Mouse (Mus musculus): ENCODE measurements at regions not wholly inside any gene's neighbourhood (a gene's known extent, or its start where the extent isn't known, plus 50 kb on each side); places are given as distances from the start of the nearest gene placed in this dataset.

DNA sequence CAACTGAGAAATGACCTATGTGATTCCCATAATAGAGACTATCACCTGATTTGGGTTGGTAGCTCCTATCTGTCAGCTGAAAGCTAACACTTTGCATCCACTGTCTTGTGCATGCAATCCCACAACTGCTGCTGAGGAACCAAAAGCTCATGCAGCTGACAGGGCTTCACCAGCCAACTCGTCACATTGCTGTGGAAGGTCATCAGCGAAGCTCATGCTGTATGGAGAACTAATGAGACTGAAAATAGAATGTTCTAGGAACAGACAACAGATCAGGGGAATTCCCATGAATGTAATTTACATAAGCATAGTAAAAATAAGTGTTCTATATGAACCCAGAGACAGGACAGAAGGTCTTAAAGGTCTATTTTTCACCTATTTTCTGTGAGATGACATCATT, 363.5 kb upstream of the Ptger4 start:
- Histone ChIP-seq H3K9ac (replicated peaks; ENCODE audit: low read length, poor library complexity, severe bottlenecking) (no peak overlapping the region), H3K27ac (ENCODE audit: low read depth, low read length) (no peak overlapping the region), H3K4me3 (ENCODE audit: low read depth, low read length) (no peak overlapping the region), H3K27me3 (ENCODE audit: insufficient read depth, low read length) (no peaks in the 10 kb centered on the region), H3K36me3 (ENCODE audit: insufficient read depth, low read length) (no peaks in the 10 kb centered on the region), H3K4me2 (ENCODE audit: low read depth, low read length, poor library complexity, severe bottlenecking) (no peak overlapping the region), H3K4me1 (ENCODE audit: insufficient read depth, low read length) (no peaks in the 10 kb centered on the region), H3K9me3 (ENCODE audit: low read length) (no peaks in the 10 kb centered on the region)
- ATAC-seq (ENCODE audit: low FRiP score) = no peak
- DNase-seq (ENCODE audit: low spot score) = no peak
- WGBS = 86% methylated on average over 2 of the region's 2 CpGs
- no peak for TF ChIP-seq CTCF (IDR thresholded peaks at IDR 0.05)

DNA sequence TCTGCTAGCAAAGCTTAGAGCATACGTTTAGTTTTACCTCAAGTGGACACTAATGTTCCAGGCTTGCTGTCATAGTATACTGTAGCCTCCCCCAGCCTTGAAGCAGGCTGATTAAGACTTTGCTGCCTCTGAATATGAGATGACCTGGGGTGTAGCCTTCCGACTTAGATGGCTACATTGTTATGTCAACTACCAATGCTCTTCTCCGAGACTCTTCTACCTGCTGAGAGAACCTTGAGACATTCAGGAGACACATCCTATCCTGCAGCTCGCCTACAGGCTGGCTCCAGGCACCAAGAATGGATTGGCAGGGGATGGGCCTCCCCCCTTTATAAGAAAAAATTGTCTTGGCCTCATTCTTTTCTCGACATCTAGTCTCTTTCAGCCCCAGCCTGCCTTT, 379.0 kb upstream of the Ptger4 start:
- H3K27ac ChIP-seq (ENCODE audit: low read depth, low read length) = no peak overlapping the region
- no peaks in the 10 kb centered on the region for H3K9me3 ChIP-seq (ENCODE audit: low read length)
- no peak overlapping the region for H3K4me2 ChIP-seq (ENCODE audit: low read depth, low read length, poor library complexity, severe bottlenecking)
- TF ChIP-seq CTCF (IDR thresholded peaks at IDR 0.05) = no peak
- ATAC-seq (ENCODE audit: low FRiP score) = no peak
- WGBS = 77% methylated on average over 5 of the region's 5 CpGs
- DNase-seq (ENCODE audit: low spot score) = no peak
- H3K4me1 ChIP-seq (ENCODE audit: insufficient read depth, low read length) = no peaks in the 10 kb centered on the region
- no peak overlapping the region for H3K9ac ChIP-seq (replicated peaks; ENCODE audit: low read length, poor library complexity, severe bottlenecking)
- no peaks in the 10 kb centered on the region for H3K27me3 ChIP-seq (ENCODE audit: insufficient read depth, low read length)
- no peaks in the 10 kb centered on the region for H3K36me3 ChIP-seq (ENCODE audit: insufficient read depth, low read length)
- no peak overlapping the region for H3K4me3 ChIP-seq (ENCODE audit: low read depth, low read length)

DNA sequence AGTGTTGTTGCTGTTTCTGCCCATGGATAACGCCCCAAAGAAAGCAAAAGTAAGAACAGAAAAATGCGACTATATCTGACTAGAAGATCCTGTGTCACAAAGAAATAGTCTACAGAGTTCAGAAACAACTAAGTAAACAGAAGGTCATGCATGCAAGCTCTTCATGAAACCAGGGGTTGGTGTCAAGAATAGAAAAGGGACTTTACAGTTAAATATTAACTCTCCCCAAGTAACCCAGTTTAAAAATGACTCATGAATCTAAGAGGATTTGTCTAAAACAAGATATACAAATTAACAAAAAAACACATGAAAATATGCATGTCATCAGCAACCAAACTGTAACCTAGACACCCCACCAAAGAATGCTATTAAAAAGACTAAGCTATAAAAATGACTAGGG, 381.4 kb upstream of the Ptger4 start:
- no peak overlapping the region for H3K27ac ChIP-seq (ENCODE audit: low read depth, low read length)
- ATAC-seq (ENCODE audit: low FRiP score) (no peak), DNase-seq (ENCODE audit: low spot score) (no peak)
- no peaks in the 10 kb centered on the region for H3K4me1 ChIP-seq (ENCODE audit: insufficient read depth, low read length)
- H3K4me2 ChIP-seq (ENCODE audit: low read depth, low read length, poor library complexity, severe bottlenecking) = no peak overlapping the region
- no peaks in the 10 kb centered on the region for H3K36me3 ChIP-seq (ENCODE audit: insufficient read depth, low read length)
- no peak for TF ChIP-seq CTCF (IDR thresholded peaks at IDR 0.05)
- H3K9me3 ChIP-seq (ENCODE audit: low read length) = no peaks in the 10 kb centered on the region
- H3K4me3 ChIP-seq (ENCODE audit: low read depth, low read length) = no peak overlapping the region
- H3K27me3 ChIP-seq (ENCODE audit: insufficient read depth, low read length) = no peaks in the 10 kb centered on the region
- no peak overlapping the region for H3K9ac ChIP-seq (replicated peaks; ENCODE audit: low read length, poor library complexity, severe bottlenecking)
- WGBS = 88% methylated on average over 2 of the region's 2 CpGs

DNA sequence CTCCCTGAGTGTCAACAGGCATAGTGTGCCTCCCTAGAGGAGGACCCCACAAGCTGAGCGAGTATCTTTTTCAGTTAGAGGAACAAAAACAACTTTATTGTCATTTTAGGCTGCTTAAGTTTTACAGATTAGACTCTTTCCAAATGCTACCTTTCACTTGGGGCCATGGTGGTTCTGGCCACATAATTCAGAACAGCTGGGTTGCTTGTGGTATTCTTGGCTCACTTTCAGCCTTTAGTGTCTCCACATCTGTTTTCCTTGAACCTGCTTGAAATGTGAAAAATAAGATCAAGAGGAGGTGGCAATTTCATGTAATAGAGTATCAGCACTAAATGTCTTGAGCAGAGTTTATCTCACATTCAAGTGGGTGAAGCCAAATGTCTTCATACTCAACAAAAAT, 402.7 kb upstream of the Ptger4 start:
- no peaks in the 10 kb centered on the region for H3K36me3 ChIP-seq (ENCODE audit: insufficient read depth, low read length)
- H3K27me3 ChIP-seq (ENCODE audit: insufficient read depth, low read length) = no peaks in the 10 kb centered on the region
- DNase-seq (ENCODE audit: low spot score) (no peak), ATAC-seq (ENCODE audit: low FRiP score) (no peak)
- no peak overlapping the region for H3K4me2 ChIP-seq (ENCODE audit: low read depth, low read length, poor library complexity, severe bottlenecking)
- H3K4me1 ChIP-seq (ENCODE audit: insufficient read depth, low read length) = no peaks in the 10 kb centered on the region
- H3K9me3 ChIP-seq (ENCODE audit: low read length) = no peaks in the 10 kb centered on the region
- H3K4me3 ChIP-seq (ENCODE audit: low read depth, low read length) = no peak overlapping the region
- H3K27ac ChIP-seq (ENCODE audit: low read depth, low read length) = no peak overlapping the region
- 74% methylated on average over 1 of the region's 1 CpGs for WGBS
- TF ChIP-seq CTCF (IDR thresholded peaks at IDR 0.05) = no peak
- H3K9ac ChIP-seq (replicated peaks; ENCODE audit: low read length, poor library complexity, severe bottlenecking) = no peak overlapping the region

DNA sequence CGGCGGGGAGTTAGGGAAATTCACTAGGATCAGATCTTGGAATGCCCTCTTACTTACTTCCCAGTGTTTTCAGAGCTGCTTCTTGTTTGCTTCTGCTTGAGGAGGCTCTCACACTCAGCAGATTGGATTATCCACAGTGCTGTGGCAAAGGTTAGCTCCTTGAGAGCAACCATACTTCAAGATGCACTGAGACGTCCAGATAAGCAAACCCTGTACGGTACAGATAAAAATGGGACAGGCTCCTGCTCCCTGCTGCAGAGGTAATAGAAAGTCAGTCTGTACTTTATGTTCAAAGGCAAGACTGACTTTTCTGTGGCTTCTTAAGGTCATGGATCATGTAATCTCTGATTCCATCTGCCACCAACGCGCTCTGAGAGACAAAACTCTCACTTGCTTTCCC, 414.8 kb upstream of the Ptger4 start:
- DNase-seq (ENCODE audit: low spot score) (no peak), ATAC-seq (ENCODE audit: low FRiP score) (no peak)
- Histone ChIP-seq H3K27ac (ENCODE audit: low read depth, low read length) (no peak overlapping the region), H3K4me3 (ENCODE audit: low read depth, low read length) (no peak overlapping the region), H3K4me2 (ENCODE audit: low read depth, low read length, poor library complexity, severe bottlenecking) (no peak overlapping the region), H3K36me3 (ENCODE audit: insufficient read depth, low read length) (no peaks in the 10 kb centered on the region), H3K9ac (replicated peaks; ENCODE audit: low read length, poor library complexity, severe bottlenecking) (no peak overlapping the region), H3K27me3 (ENCODE audit: insufficient read depth, low read length) (no peaks in the 10 kb centered on the region), H3K9me3 (ENCODE audit: low read length) (no peaks in the 10 kb centered on the region), H3K4me1 (ENCODE audit: insufficient read depth, low read length) (no peaks in the 10 kb centered on the region)
- no peak for TF ChIP-seq CTCF (IDR thresholded peaks at IDR 0.05)
- WGBS = 80% methylated on average over 6 of the region's 6 CpGs

DNA sequence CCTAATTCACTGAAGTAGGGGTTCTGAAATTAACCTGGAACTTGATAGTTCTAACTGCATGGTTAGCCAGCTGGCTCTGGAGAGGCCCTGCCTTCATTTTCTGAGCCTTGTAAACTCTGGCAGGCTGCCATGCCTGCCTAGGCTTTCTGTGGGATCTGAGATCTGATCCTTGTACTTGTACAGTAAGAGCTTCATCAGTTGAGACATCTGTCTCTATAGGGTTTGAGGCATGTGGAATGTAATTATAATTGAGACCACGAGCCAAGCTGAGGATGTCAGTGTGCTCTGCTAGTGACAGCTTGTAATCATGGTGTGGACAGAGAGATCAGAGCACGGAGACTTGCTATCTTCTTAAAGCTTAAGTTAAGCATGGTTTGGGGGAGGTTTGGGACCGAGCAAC, 416.8 kb upstream of the Ptger4 start:
- no peak for TF ChIP-seq CTCF (IDR thresholded peaks at IDR 0.05)
- no peak for ATAC-seq (ENCODE audit: low FRiP score)
- Histone ChIP-seq H3K27ac (ENCODE audit: low read depth, low read length) (no peak overlapping the region), H3K4me3 (ENCODE audit: low read depth, low read length) (no peak overlapping the region), H3K9me3 (ENCODE audit: low read length) (no peaks in the 10 kb centered on the region), H3K36me3 (ENCODE audit: insufficient read depth, low read length) (no peaks in the 10 kb centered on the region), H3K4me1 (ENCODE audit: insufficient read depth, low read length) (no peaks in the 10 kb centered on the region), H3K9ac (replicated peaks; ENCODE audit: low read length, poor library complexity, severe bottlenecking) (no peak overlapping the region), H3K4me2 (ENCODE audit: low read depth, low read length, poor library complexity, severe bottlenecking) (no peak overlapping the region), H3K27me3 (ENCODE audit: insufficient read depth, low read length) (no peaks in the 10 kb centered on the region)
- DNase-seq (ENCODE audit: low spot score) = peak; percentile 19
- WGBS = 80% methylated on average over 3 of the region's 3 CpGs

DNA sequence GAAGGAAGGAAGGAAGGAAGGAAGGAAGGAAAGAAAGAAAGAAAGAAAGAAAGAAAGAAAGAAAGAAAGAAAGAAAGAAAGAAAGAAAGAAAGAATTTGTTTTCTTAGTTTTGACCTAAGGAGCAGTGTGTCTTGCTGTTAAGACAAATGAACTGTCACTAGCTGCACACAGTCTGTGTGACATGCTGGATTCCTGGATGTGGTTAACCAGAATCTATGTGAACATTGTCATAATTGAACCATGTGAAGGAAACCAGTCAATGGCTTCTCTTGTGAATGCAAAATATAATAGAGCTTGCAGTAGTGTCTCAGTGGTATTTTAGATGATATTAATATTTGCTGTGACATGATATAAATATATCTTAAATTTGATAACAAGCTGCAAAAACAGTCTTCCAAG, 427.8 kb upstream of the Ptger4 start:
- no peaks in the 10 kb centered on the region for H3K4me1 ChIP-seq (ENCODE audit: insufficient read depth, low read length)
- H3K9me3 ChIP-seq (ENCODE audit: low read length) = no peaks in the 10 kb centered on the region
- H3K9ac ChIP-seq (replicated peaks; ENCODE audit: low read length, poor library complexity, severe bottlenecking) = no peak overlapping the region
- H3K27ac ChIP-seq (ENCODE audit: low read depth, low read length) = no peak overlapping the region
- no peak for TF ChIP-seq CTCF (IDR thresholded peaks at IDR 0.05)
- DNase-seq (ENCODE audit: low spot score) (no peak), ATAC-seq (ENCODE audit: low FRiP score) (no peak)
- no peaks in the 10 kb centered on the region for H3K27me3 ChIP-seq (ENCODE audit: insufficient read depth, low read length)
- H3K4me2 ChIP-seq (ENCODE audit: low read depth, low read length, poor library complexity, severe bottlenecking) = no peak overlapping the region
- H3K36me3 ChIP-seq (ENCODE audit: insufficient read depth, low read length) = no peaks in the 10 kb centered on the region
- H3K4me3 ChIP-seq (ENCODE audit: low read depth, low read length) = no peak overlapping the region

Measured in midbrain, postnatal 0 days (tissue).